Mouse (Mus musculus) left cerebral cortex, adult 2 months (tissue): Measurements from ENCODE around the gene Clmn. TPM values are rescaled to one million over a fixed set of nuclear protein-coding genes. Genes with fewer than 3 reads are reported as not detected.

Experiments
- DNase-seq, 2 experiments: peaks; one replicate each; pipeline ENCODE4 v3.0.0; 2021 to 2022; ENCODE audit warnings: low spot score in 2 of 2, mixed read lengths in 1 of 2; ENCODE audit errors: extremely low spot score in 1 of 2
- H3K27ac ChIP-seq: fragments of 200-600 bp; 2 replicates; pipeline ENCODE4 v1.8.1; 2022
- H3K4me3 ChIP-seq: fragments of 200-600 bp; 2 replicates; pipeline ENCODE4 v1.8.1; 2022
- CTCF ChIP-seq: fragments of 200-600 bp; IDR thresholded peaks from 2 replicates; pipeline ENCODE4 v1.8.1; 2022; ENCODE audit warnings: antibody characterized with exemption, mild to moderate bottlenecking, moderate library complexity
- intact Hi-C: fragments of 180-260 bp; cut with DNase I; formaldehyde crosslinking; loops from one replicate; pipeline ENCODE4 v1.15.1; 2025
- total RNA-seq, 2 experiments: library from RNA; stranded (reverse); gene quantifications; 2 replicates each; pipeline ENCODE4 v1.2.3; 2021

Clmn gene
- total RNA-seq, 2 experiments from 2014 or later = 43.1 to 51.7 TPM

- DNase-seq = no peak
- TF ChIP-seq CTCF = no peak; the same call in 1 of the 2 replicates
- intact Hi-C loops = no loop called here
- Histone ChIP-seq H3K27ac (no peak overlapping the region), H3K4me3 (no peak overlapping the region)
Observed at GRCm38 (mm10) chr12:104822838-104823599, 41.9 kb downstream of the Clmn start.

DNA sequence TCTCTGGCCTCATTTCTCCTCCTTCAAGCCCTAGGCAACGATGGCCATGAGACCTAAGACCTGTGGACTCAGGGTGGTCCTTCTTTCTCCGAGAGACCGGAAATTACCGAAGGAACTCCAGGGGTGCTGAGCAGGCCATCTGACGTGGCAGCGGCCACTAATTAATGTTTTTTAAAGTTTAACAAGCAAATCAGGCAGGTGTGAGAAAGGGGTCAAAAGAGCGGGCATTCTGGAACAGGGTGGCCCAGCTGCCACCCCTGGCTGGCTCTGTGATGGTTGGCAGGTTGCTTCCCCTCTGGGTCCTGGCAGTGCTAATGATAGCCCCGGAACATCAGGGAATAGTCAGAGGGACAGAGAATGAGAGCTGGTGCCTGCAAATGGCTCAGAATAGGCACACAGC lies 42.7 kb downstream of the Clmn start:
- intact Hi-C loops = no loop called here
- TF ChIP-seq CTCF = no peak
- no peak overlapping the region for H3K27ac ChIP-seq
- no peak overlapping the region for H3K4me3 ChIP-seq
- DNase-seq = no peak

GRCm38 (mm10) chr12:104820061-104820460 lies 44.8 kb downstream of the Clmn start:
- intact Hi-C loops = no loop called here
- no peak overlapping the region for H3K4me3 ChIP-seq
- DNase-seq = no peak
- H3K27ac ChIP-seq = no peak overlapping the region
- TF ChIP-seq CTCF = no peak

DNA sequence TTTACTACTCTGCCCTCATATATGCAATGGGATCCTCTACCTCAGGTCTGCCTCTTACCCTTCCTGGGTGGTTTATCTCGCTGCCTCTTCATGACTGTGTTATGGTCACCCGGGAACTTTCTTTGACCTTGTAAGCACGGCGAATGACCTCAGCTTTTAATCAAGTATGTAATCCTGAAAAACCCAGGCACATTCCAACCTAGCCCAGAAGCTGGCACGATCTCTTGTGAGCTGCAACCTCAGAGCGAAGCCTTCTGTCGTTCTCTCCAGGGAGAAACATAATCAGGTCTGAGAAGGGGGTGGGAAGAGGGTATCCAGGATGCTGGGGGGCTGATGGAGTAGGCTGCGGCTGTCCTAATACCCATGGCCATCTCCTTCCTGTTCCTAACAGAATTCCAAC lies 45.8 kb downstream of the Clmn start:
- intact Hi-C loops = no loop called here
- Histone ChIP-seq H3K4me3 (no peak overlapping the region), H3K27ac (no peak overlapping the region)
- DNase-seq = no peak
- no peak for TF ChIP-seq CTCF

DNA sequence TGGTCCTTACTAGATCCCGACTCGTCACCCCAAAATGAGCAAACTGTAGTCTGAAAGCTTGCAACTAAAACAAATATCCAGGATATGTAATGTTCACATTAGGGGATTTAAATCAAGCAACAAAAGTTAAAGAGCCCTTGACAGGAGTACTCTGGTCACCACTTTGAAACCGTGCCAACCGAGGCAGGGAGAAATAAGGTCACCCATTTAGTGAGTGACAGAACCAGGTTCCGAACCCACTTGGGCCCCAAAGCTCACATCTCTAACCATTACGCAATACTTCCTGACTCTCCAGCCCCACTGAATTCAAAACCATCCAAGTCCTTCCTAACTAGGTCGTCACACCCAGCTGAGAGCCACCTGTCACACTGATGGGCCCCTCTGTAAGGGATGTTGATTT lies 46.8 kb downstream of the Clmn start:
- Histone ChIP-seq H3K27ac (no peak overlapping the region), H3K4me3 (no peak overlapping the region)
- DNase-seq = no peak
- TF ChIP-seq CTCF = no peak
- intact Hi-C loops = no loop called here

- intact Hi-C loops = no loop called here
- no peak for DNase-seq
- Histone ChIP-seq H3K4me3 (no peak overlapping the region), H3K27ac (no peak overlapping the region)
- TF ChIP-seq CTCF = no peak
Observed at GRCm38 (mm10) chr12:104817172-104817866, 47.6 kb downstream of the Clmn start.

GRCm38 (mm10) chr12:104814291-104814690 lies 50.6 kb downstream of the Clmn start:
- H3K27ac ChIP-seq = no peak overlapping the region
- H3K4me3 ChIP-seq = no peak overlapping the region
- DNase-seq = no peak
- intact Hi-C loops = loop anchor here (5.0 kb wide), 1 partner anchor 372 kb away; no protein-coding TSS in a partner anchor
- no peak for TF ChIP-seq CTCF

GRCm38 (mm10) chr12:104813762-104814161 lies 51.1 kb downstream of the Clmn start:
- TF ChIP-seq CTCF = no peak
- DNase-seq = no peak
- no peak overlapping the region for H3K4me3 ChIP-seq
- H3K27ac ChIP-seq = no peak overlapping the region
- intact Hi-C loops = loop anchor here (5.0 kb wide), 1 partner anchor 371 kb away; no protein-coding TSS in a partner anchor

DNA sequence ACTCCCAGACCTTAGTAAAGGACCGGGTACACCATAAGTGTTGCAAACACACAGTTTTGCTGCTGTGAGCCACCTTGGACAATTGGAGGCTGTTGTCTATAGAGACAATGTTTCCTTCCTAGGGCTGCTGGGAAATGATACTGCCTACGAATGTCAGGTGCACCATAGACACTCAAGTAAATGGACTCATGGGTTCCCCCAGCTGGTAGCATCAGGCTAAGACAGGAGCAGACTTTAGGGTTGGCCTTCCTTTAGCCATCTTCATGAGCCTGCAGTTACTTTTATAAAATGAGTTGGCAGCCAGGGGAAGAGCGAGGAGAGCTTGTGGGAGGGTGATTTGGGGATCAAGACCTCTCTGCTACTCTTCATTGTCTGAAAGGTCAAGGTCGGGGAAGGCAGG lies 52.2 kb downstream of the Clmn start:
- no peak overlapping the region for H3K27ac ChIP-seq
- H3K4me3 ChIP-seq = no peak overlapping the region
- no peak for DNase-seq
- peak; percentile 52 for TF ChIP-seq CTCF
- intact Hi-C loops = loop anchor here (5.0 kb wide), 1 partner anchor 370 kb away; no protein-coding TSS in a partner anchor

DNA sequence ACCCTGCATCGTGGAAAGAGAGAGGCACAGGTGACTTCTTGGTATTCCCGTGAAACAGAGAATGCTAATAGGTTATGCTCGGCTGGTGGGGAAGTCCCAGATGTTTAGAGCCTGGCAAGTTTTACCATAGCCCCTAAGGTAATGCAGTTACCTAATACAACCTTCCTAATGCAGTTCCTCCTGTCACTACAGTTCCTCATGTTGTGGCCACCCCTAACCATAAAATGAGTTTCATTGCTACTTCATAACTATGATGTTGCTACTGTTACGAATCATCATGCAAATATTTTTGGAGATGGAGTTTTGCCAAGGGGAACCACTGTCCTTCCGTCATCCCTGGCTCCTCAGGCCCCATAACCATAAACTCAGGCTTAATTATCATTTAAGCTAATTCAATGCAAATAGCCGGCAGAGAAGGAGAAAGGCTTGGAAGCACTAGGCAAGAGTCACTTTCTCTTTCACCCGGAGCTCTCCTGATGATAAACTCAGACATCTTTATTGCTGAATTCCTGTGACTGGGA lies 53.9 kb downstream of the Clmn start:
- intact Hi-C loops = loop anchor here (5.0 kb wide), 1 partner anchor 369 kb away; no protein-coding TSS in a partner anchor
- TF ChIP-seq CTCF = no peak
- no peak for DNase-seq

DNA sequence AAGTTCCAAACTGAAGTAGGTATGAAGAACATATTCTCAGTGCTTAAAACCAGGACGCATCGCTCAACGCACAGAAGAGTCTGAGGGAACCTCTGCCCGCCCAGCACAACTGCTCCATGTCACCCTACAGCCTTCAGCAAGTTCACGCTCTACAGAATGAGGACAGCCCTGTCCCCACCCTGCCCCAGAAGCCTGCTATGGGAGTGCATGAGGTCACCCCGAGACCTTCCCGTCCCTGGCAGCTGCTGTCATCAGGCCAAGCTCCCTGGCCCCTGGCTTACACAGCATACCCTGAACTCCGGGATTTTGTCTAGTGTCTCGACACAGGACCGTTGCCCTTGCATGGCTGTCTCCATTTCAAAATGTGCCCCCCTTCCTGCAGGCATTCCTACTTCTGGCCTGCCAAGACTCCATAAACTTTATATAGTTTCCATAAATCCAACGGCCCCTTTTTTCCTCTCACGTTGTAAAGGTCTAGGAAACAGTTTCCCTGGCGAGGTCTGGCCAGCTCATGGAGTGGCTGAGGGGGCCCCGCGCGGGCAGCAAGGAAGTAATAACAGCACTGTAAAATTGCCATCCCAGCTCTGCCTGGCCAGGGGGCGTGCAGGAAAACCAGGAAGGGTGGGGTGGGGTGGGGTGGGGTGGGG lies 56.3 kb downstream of the Clmn start:
- no peak for DNase-seq
- intact Hi-C loops = no loop called here
- no peak for TF ChIP-seq CTCF
- H3K4me3 ChIP-seq = no peak overlapping the region
- no peak overlapping the region for H3K27ac ChIP-seq

More for the DNA sequence above, 53.9 kb downstream of the Clmn start:
- Histone ChIP-seq H3K27ac (no peak overlapping the region), H3K4me3 (no peak overlapping the region)
